Mouse (Mus musculus) ovary, adult 18-20 months (tissue): ENCODE measurements around the gene AU022751.
"Not testable (repeated sequence)": the region's sequence is repeated elsewhere in the genome, so short reads cannot be mapped to it uniquely, and the experiment has no call there.

ENCODE experiments used
- DNase-seq: peaks from one replicate; pipeline ENCODE4 v3.0.0; 2022; ENCODE audit warnings: low spot score, mixed read lengths

The AU022751 gene

GRCm38 (mm10) chrX:6082954-6083680 is at the start of gene AU022751:
Gene AU022751, minus strand, starts transcription at chrX:6083419.
- DNase-seq = no peak

- DNase-seq = no peak
Observed at GRCm38 (mm10) chrX:6091996-6092757, 9.0 kb upstream of the AU022751 start.

- no peak for DNase-seq
Observed at GRCm38 (mm10) chrX:6091547-6091946, 8.3 kb upstream of the AU022751 start.

GRCm38 (mm10) chrX:6061563-6061962 is 21.7 kb downstream of the AU022751 start:
- no peak for DNase-seq

DNA sequence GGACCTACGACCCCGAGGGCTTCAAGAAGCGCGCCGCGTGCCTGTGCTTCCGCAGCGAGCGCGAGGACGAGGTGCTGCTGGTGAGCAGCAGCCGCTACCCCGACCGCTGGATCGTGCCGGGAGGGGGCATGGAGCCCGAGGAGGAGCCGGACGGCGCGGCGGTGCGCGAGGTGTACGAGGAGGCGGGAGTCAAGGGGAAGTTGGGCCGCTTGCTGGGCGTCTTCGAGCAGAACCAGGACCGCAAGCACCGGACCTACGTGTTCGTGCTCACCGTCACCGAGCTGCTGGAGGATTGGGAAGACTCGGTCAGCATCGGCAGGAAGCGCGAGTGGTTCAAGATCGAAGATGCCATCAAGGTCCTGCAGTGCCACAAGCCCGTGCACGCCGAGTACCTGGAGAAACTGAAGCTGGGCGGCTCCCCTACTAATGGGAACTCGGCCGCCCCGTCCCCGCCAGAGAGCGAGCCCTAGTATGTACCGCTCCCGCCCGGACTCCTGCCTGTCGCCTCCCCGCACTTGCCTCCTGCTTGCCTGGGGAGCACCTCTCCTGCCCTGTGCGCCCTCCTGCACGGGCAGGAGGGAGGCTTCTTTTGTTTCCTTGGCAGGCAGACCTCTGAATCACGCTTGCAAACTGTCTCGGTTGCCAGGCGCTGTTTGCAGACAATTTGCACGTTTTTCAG is 35.1 kb downstream of the AU022751 start:
- not testable (repeated sequence) for DNase-seq

DNA sequence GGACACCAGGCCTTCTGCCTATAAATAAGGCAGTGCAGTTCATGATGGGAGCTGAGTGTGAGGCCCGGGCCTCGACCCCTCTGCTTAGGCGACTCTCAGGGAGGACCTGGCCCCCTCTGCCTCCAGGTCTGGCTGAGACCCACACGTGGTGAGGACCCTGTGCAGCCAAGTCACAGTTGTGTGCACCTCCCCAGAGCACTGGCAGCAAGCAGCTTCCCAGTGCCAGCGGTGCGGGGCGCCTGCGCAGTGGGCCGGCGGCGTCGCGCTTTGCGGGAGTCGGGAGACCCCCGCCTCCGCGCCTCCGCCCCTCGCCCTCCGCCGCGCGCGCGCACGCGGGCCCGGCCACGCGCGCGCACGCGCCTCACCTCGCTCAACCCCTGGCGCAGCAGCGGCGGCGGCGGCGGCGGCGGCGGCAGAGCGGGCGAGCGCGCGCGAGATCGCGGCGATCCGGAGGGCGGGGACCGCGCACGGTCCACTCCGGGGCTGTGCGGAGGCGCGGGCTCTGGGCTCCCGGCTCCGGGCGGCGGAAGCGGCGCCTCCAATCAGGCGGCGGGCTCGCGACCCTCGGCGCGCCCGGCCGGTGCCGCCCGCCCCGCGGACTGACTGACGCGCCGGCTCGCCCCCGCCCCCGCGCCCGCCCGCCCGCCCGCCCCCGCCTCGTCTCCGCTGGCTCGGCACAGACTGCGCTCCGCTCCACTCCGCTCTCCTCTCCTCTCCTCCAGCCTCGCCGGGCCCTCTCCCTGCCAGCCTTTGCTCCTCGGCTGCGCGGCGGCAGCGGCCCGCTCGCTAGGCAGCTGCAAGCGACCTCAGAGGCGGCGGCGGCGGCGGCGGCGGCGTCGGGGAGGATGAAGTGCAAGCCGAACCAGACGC is 35.9 kb downstream of the AU022751 start, which contains the start of gene Nudt11:
Nudt11 (plus strand) TSS at position 388 of the 870 bp plus-strand sequence.
- DNase-seq = not testable (repeated sequence)
